Mouse (Mus musculus) retina, embryonic 14.5 days (tissue): ENCODE data around the gene Ell.
"Not testable (repeated sequence)": the region's sequence is repeated elsewhere in the genome, so short reads cannot be mapped to it uniquely, and the experiment has no call there.

Experiments
- DNase-seq: peaks from one replicate; pipeline ENCODE4 v3.0.0-alpha.2; 2015; ENCODE audit warnings: low spot score

The Ell gene

DNA sequence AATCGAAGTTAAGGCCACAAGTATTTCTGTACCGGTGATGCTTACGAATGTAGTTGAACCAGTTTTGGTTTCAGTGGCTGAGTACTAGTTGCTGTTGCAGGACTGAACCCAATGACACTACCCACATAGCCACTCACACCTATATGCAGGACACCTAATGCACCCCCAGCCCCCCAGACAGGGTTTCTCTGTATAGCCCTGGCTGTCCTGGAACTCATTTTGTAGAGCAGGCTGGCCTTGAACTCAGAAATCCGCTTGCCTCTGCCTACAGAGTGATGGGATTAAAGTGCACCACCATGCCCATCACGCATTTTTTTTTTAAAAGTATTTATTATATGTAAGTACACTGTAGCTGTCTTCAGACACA, 32.2 kb upstream of the Ell start:
- no peak for DNase-seq

DNA sequence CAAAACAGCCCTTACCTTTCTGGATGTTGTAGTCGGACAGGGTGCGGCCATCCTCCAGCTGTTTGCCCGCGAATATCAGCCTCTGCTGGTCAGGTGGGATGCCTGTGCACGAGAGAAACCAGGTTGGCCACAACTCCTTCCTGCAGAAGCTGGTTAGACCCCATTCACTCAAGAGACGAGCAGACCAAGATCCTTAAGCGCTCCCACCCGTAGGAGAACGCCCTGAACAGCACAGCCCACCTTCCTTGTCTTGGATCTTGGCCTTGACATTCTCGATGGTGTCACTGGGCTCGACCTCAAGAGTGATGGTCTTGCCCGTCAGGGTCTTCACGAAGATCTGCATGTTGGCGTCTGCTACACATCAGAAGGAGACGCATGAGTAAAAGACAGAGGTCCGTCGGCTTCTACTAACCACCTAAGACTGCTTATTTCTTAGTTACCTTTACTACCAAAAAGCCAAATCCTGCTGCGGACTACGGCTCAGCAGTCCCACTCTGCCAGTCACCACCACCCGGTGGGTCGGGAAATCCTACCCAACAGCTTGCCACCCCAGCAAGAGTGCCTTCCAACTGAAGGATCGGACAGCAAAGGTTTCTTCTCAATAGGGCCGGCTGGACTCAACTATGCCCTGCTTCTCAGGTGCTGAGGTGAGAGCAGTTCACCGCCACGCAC, 29.8 kb upstream of the Ell start:
- no peak for DNase-seq

DNA sequence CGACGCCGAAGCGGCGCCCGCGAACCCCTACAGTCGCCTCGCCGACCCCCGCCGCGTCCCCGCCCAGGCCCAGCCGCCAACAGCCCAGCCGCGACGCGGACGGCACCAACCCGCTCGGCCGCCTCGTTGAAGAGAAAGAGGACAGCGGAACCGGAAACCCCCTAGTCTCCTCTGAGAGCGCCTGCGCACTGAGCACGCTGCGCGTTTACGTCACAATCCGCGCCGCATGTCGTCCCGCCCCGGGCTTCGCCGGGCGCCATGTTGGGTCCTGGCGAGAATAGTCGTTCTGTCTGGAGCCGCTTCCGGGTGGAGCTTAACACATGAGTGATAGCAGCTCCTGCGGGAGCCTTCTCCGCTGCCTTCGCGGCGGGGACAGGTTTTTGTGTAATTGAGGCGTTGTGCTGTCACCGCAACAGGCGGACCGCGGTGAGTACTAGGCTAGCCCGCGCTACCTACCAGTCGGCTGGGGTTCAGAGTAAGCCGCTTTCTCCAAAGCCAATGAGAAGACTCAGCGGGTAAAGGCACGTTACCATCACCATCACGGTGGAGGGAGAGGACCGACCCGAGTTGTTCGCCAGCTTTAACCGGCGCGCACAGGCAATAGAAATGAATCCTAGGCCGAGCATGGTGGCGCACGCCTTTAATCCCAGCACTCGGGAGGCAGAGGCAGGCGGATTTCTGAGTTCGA, 28.9 kb upstream of the Ell start, which contains the start of gene Uba52:
Gene Uba52 (minus strand): TSS at position 574 of the 688 bp plus-strand sequence.
- DNase-seq = peak; percentile 99

DNA sequence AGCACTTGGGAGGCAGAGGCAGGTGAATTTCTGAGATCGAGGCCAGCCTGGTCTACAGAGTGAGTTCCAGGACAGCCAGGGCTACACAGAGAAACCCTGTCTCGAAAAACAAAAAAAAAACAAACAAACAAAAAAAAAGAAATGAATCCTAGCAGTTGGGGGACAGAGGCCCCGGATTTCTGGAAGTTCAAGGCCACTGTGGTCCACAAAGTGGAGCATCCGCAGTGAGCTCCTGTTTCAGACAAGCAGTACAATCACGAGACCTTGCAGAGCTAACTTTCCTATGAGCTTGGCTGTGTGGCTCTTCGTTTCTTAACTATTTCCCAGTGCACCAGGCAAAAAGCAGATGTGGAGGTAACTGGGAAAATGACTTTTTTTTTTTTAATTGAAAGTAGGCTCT, 28.1 kb upstream of the Ell start:
- not testable (repeated sequence) for DNase-seq

DNA sequence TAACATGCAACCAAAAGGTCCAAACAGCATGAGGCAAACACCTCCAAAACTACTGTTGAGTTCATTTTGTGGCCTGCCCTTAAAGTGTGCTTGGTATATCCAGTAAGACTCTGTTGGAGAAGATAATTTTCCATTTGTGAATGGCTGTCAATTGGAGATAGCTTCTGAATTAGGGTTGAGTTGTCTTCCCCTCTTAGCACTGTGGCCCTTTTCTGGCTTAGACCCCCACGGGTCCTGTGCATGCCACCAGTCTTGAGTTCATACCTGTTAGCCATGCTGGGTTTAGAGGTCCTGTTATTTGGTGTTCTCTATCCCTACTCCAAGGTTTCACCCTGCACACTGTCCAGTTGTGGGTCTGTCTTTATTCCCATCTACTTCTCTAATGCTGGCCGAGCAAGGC, 27.5 kb upstream of the Ell start:
- no peak for DNase-seq

DNA sequence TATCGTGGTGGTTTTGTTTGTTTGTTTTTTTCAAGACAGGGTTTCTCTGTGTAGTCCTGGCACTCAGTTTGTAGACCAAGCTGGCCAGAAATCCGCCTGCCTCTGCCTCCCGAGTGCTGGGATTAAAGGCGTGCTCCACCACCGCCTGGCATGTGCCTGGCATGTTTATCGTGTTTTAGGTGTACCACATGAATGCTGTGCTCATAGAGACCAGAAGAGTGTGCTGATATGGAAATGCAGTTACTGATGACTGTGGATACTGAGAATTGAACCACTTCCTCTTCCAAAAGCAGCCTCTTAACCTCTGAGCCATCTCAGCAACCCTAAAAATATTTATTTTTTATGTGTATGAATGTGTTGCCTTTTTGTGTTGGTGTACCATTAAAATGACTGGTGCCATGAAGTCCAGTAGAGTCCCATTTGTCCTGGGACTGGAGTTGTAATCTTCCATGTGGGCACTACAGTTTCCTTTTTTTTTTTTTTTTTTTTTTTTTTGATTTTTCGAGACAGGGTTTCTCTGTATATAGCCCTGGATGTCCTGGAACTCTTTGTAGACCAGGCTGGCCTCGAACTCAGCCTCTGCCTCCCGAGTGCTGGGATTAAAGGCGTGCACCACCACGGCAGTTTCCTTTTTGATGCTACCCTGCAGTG, 26.9 kb upstream of the Ell start:
- no peak for DNase-seq

DNA sequence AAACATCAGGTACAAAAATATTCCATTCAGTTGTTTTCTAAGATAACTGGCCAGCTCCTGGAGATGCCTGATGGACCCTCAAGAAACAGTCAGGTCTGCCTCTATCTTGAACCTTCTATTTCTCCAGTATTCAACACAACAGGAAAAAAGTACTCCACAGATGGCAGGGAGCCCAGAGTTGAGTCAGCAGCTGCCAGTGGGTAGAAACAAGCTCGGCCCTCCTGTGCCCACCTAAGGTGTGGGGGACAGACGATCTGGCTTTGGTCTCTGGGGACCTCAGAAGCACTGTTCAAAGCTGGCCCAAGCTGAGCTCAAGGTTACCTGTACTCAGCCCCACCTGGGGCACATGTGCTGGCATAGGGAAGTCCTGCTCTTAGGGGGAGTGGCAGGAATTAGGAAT, 25.8 kb upstream of the Ell start:
- no peak for DNase-seq

DNA sequence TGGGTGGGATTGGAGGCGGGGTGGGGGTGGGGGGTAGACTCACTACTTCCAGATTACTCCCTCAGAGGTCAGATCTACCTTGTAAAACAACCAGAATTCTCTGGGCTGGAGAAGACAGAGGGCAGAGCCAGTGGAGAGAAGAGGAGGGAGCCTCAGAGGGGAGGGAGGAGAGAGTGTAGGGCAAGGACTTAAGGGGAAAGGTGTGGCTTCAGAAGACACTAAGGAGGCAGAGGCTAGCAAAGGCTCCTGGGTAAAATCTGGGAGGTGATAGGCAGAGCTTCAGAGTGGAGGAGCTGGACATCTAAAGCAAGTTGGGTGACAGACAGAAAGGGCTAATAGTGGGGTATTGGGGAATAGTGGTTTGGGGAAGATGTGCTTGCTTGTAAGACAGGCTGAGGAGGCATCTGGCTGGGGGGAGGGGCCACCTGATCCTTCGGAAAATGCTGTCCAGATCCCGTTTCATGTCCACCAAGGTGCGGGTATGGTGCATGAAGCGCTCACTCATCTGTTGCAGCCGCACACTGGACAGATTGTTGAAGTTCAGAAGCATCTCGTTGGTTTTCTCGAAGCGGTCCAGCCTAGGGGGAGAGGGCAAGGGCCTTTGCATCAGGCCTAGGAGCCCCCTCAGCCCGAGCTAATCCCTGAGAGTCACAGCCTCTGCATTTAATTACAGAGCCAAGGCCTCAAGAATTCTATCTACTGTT, 21.2 kb upstream of the Ell start:
- DNase-seq = no peak

DNA sequence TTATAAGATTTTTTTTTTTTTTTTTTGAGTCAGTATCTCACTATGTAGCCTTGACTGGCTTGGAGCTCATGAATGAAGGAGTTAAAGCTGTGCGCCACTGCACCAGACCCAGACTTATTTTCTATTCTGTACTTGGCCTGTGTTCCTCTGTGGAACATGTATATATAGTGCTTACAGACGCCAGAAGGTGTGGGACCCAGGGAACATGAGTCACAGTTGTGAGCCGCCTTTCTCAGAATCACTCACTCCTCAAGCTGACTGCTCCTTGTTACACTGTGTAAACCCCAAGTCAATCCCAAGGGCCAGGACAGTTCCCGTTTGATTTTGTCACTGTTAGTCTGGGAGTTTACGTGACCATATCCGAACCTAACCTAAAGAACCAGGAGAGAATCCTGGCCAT, 20.2 kb upstream of the Ell start:
- DNase-seq = no peak

DNA sequence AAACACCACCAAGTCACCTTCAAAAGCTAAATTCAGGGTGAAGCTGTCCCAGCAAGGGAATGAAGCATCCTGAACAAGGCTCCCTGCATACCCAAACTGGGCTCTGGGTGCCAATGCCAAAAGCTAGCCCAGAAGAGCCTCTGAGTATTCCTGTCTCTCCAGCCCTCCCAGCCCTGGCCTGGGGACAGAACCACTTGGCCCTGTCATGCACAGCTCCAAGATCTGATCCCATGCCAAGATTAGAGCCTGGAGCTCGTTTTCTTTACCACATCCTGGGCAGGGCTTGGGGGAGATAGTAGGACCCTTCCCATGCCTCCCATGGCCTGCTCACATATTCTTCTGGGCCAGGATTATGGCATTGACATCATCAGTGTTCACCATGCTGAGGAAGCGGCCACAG, 19.7 kb upstream of the Ell start:
- DNase-seq = no peak

DNA sequence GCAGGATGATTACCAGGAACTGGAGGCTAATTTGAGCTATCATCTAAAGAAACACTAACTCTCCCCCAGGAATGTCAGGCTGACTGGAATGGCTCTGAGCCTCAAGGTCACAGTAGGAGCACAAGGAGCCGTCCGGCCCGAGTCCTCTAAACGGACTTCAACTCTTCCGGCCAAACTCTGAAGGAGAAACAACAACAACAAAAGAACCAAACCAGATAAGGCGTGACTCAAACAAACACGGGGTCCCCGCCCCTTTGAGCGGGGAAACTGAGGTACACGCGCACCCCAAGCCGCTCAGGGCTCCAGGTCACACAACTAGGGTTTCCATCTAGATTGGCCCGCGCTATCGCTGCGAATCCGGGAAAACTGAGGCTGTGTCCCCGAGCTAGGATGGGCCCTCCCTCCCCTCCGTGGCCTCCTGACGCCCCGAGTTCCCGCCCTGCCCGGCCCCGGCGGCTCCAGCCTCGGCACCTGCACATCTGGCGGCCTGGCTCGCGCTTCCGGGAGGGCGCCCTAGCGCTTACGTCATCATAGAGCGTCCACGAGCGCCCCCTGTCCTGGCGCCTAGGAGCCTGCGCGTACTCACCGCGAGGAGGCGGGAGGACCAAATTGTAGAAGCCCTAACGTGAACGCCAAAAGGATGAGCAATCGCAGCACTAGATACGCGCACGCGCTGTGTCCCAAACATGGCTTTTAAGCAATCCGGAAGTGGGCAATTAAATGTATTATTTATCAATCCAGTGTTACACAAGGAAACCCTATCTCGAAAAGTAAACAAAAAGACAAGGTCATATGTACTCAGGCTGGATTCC, 16.5 kb upstream of the Ell start:
- peak; percentile 98 for DNase-seq

DNA sequence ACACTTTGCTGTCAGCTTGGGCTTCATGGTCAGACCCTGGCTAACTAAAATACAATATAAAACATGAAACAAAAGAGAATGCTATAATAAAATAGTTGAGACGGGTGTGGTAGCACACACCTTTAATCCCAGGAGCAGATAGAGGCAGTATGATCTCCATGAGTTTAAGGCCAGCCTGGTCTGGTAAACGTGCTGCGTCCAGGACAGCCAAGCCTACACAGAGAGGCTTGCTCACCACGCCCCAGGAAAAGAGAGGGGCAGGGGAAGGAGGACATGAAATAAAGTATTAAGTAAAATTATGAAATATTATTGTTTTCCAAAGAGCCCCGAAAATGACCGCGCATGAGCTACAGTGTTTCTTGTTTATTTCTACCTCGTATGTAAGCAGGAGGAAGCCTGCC, 12.1 kb upstream of the Ell start:
- no peak for DNase-seq

DNA sequence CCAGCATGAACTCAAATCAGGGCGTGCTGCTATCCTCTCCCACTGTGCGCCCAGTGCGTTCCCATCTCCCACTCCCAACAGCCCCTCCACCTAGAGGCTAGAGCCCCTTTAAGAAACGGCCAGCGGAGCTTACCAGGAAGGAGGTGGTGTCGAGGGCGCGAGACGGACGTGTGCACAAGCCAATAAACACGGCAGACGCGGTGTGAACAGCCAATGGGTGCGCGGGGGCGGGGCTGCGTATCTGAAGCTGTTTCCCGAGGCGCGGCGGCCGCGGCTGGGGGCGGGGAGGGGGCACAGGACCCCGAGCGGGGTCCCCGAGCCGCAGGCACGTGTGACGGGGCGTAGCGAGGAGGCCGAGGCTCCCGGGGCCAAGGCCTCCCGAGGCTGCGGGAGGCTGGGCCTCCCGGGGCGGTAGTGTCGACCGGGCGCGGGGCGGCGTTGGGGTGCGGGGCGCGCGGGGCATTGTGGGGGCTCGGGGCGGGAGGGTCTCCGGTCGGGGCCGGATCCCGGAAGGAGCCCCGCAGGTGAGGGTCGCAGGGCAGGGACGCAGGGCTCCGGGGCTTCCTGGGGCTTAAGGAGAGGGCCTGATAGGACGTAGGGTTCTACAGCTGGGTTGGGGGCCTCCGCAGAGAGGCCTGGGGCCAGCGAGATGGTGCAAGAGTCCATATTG, 11.6 kb upstream of the Ell start, which contains the start of the genes Fkbp8 and Kxd1:
Gene Fkbp8 (plus strand): TSS at position 213 of the 670 bp plus-strand sequence.
Gene Kxd1 (minus strand): TSS at position 445 of the 670 bp plus-strand sequence.
- peak; percentile 98 for DNase-seq

DNA sequence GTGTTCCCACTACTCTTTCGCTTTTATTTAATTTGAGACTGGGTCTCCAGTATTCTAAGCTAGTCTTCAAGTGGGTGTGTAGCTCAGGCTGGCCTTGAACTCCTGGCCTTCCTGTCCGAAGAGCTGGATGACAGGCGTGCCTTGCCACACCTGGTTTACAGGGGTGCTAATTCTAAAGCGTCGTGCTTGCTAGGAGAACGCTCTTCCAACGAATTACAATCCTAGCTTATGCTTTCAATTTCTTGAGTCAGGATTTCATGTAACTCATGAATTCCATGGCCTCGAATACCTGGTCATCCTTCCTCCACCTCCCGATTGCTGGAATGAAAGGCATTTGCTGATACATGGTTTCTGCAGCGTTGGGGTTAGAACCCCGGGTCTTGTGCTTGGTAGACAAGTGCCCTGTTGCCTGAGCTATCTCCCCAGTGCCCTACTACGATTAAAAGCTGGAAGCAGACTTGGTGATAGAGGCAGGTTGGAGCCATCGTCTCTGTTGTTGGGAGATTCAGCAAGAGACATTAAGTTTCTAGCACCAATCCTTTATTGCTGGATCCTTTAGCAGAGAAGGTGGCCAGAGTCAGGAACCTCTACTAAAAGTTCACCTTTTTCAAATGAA, 11.0 kb upstream of the Ell start:
- no peak for DNase-seq

DNA sequence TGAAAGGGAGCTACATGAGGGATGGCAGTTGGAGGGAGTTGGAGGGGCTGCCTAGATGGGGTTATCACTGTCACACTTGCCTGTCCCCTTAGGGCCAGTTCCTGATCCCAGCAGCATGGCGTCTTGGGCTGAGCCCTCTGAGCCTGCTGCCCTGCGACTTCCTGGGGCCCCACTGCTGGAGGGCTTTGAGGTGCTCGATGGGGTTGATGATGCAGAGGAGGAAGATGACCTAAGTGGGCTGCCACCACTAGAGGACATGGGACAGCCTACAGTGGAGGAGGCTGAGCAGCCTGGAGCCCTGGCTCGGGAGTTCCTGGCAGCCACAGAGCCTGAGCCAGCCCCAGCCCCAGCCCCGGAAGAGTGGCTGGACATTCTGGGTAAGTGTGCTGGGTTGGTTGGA, 10.0 kb upstream of the Ell start:
- DNase-seq = no peak

DNA sequence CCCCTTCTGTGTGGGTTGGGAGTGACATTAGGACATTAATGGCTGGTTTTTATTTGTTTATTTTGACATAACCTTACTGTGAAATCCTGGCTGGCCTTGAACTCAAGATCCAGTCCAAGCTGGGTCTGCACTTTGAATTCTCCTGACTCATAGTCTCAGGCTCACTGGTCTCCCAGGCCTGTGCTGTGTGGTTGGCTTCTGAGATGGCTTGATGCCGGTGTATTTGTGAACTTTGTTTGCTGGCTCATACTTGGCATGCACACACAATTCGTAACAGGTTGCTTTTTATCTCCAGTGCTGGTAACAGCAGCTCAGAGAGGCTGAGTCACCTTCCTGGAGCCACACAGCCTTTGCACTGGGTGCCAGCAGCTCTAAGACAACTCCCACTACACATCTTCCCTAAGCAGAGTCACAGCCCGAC, 9.5 kb upstream of the Ell start:
- no peak for DNase-seq

DNA sequence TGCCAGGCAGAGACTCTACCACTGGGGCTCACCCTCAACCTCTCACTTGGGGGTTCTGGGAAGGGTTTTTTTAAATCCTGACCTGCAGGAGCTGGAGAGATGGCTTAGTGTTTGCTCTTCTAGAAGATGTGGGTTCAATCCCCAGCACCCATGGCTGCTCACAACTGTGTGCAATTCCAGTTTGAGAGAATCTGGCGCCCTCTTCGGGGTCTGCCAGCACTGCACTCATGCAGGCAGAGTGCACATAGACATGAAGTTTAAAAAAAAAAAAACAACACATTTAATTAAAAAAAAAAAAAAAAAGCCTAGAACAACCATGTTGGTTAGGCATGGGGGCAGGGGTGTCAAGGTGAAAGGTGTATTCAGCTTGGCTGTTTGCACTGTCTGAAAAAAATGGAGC, 8.9 kb upstream of the Ell start:
- no peak for DNase-seq

DNA sequence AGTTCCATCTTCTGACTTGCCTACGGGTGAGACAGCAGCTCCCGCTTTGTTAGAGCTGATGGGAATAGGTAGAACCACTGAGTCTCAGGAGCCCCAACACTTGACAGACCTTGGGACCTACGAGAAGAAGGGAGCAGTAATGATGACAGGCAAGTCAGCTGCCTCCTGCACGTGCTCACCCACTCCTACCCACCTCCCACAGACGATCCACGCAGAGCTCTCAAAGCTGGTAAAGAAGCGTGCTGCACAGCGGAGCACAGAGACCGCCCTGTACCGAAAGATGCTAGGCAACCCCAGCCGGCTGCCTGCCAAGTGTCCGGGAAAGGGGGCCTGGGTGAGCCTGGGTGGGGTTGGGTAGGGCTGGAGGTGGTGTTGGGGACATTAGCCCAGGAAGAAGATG, 5.0 kb upstream of the Ell start:
- DNase-seq = no peak

DNA sequence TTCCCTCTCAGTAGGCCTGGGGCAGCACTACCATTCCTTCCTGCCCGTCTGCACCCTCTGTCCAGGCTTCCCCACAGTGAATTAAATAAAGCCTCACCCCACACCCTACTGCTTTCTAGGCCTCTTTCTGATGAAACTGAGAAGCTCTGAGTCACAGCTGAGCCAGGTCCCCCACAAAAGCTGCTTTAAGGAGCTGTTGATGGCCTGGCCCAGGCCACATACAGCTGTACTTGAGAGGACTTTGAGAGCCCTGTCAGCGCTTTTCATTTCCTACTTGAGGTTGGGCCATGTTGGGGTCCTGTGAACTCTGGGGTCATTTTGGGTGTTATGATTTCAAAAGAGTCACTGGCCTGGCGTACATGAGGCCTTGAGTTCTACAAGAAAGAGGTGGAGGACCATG, 4.0 kb upstream of the Ell start:
- no peak for DNase-seq

DNA sequence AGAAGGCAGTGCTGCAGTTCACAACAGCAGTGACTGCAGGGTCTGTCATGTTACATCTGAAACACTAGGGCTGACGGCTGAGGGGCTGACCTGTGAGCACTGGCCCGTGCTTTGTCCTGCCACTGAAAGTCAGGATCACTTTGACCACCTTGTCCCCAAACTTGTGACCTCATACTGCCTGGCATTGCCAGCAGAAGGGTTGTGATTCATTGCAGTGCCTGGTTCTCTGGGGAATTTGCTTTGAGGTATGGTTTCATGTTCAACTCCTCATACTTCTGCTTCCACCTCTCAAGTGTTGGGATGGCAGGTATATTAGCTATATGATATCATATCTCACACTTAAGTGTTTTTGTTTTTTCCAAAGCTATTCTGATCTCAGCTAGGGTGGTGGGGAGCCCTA, 3.6 kb upstream of the Ell start:
- no peak for DNase-seq
